Mouse (Mus musculus) spleen, adult 2 months (tissue): ENCODE measurements at regions not wholly inside any gene's neighbourhood (a gene's known extent, or its start where the extent isn't known, plus 50 kb on each side); places are given as distances from the start of the nearest gene placed in this dataset.

Source experiments
- CTCF ChIP-seq: fragments of 200-500 bp; IDR thresholded peaks from 2 replicates; pipeline ENCODE4 v1.5.1; 2011; ENCODE audit warnings: mild to moderate bottlenecking, inconsistent platforms; ENCODE audit not compliant: insufficient read depth, insufficient read length, insufficient replicate concordance; ENCODE audit errors: extremely low read depth
- POLR2A ChIP-seq: fragments of 200-500 bp; IDR thresholded peaks from 2 replicates; pipeline ENCODE4 v1.6.1; 2011; ENCODE audit warnings: low read depth, low read length, inconsistent platforms

GRCm38 (mm10) chr4:12287079-12287686 is 115.4 kb upstream of the Fam92a start:
- TF ChIP-seq CTCF (no peak), POLR2A (no peak)
